In the genomic region with DNA sequence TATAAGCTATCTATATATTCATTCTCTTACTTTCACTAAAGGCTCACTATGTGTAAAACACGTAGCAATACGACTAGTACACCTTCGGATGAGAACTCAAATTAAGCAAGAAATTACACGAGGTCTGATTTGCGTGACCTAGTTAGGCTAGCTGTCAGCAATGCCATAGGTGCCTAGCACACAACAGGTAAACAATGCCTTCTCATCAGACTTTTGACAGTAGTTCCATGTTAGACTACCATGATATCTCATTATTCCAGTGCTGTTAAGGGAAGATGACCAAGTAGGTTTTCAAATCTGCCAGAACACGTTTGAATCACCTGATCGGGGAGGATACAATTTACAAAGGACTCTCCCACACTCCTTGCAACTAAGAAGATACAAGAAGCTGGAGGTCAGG, we compare ENCODE assay signal across 8 mouse cellular contexts. TPM values are rescaled to one million over a fixed set of nuclear protein-coding genes. Genes with fewer than 3 reads are reported as not detected.
DNase-seq lines count a peak whose midpoint lies in the region; ATAC-seq and TF ChIP-seq lines count a peak whose summit lies in the region.

No protein-coding gene starts in this region.

- H3K9me3 ChIP-seq in heart, embryonic 15.5 days (replicated peaks): no peaks in the 10 kb centered on the region
- no peaks in the 10 kb centered on the region for H3K9me3 ChIP-seq in hindbrain, embryonic 14.5 days (ENCODE audit: control insufficient read depth, low read length)
- H3K9me3 ChIP-seq in midbrain, embryonic 13.5 days: no peaks in the 10 kb centered on the region

- no peak for TF ChIP-seq POLR2A in bone marrow macrophage, adult 2 months (IDR thresholded peaks at IDR 0.05; ENCODE audit: borderline replicate concordance, low read depth, low read length)

- H3K27ac ChIP-seq in heart, embryonic 15.5 days: peak overlapping the region; percentile 75
- no peak overlapping the region for H3K27ac ChIP-seq in bone marrow macrophage, adult 2 months (ENCODE audit: insufficient read depth, low read depth, low read length)
- peak overlapping the region; percentile 85 for H3K27ac ChIP-seq in hindbrain, embryonic 14.5 days
- H3K27ac ChIP-seq in midbrain, embryonic 13.5 days: peak overlapping the region; percentile 76

- peak overlapping the region; percentile 94 for H3K4me3 ChIP-seq in heart, embryonic 15.5 days
- peak overlapping the region; percentile 71 for H3K4me3 ChIP-seq in bone marrow macrophage, adult 2 months (ENCODE audit: insufficient read depth, low read length)
- peak overlapping the region; percentile 72 for H3K4me3 ChIP-seq in hindbrain, embryonic 14.5 days (replicated peaks; ENCODE audit: low read length)
- H3K4me3 ChIP-seq in midbrain, embryonic 13.5 days (replicated peaks): peak overlapping the region; percentile 81

- H3K4me2 ChIP-seq in heart, embryonic 15.5 days: peak overlapping the region; percentile 85
- peak overlapping the region; percentile 69 for H3K4me2 ChIP-seq in hindbrain, embryonic 14.5 days (replicated peaks)
- H3K4me2 ChIP-seq in midbrain, embryonic 13.5 days (replicated peaks): peak overlapping the region; percentile 56

- ATAC-seq in heart, embryonic 15.5 days (replicated peaks; ENCODE audit: insufficient number of reproducible peaks, insufficient read depth, low FRiP score, low read depth): no peak
- no peak; the same call in 1 of the 2 replicates for ATAC-seq in hindbrain, embryonic 14.5 days (ENCODE audit: low FRiP score)
- ATAC-seq in midbrain, embryonic 13.5 days: peak; percentile 56; the same call in 1 of the 2 replicates

- no peak for DNase-seq in heart, postnatal 36 days
- DNase-seq in hindbrain, embryonic 14.5 days (ENCODE audit: low spot score): no peak
- no peak for DNase-seq in ovary, adult 18-20 months (ENCODE audit: low spot score)
- no peak for DNase-seq in frontal cortex, postnatal 36 days (ENCODE audit: low spot score in 2 of 2)
- no peak for DNase-seq in spleen, postnatal 14 days (ENCODE audit: low spot score in 2 of 2)

- 40% methylated on average over 7 of the region's 7 CpGs for WGBS in heart, embryonic 15.5 days
- WGBS in hindbrain, embryonic 14.5 days: 42% methylated on average over 7 of the region's 7 CpGs
- 48% methylated on average over 7 of the region's 7 CpGs for WGBS in midbrain, embryonic 13.5 days

- no peaks in the 10 kb centered on the region; the same call in 1 of the 2 replicates for H3K4me1 ChIP-seq in heart, embryonic 15.5 days (replicated peaks)
- peaks cover 5% of the 10 kb centered on the region for H3K4me1 ChIP-seq in bone marrow macrophage, adult 2 months (ENCODE audit: control insufficient read depth, insufficient read depth, low read length)
- H3K4me1 ChIP-seq in hindbrain, embryonic 14.5 days (replicated peaks; ENCODE audit: control insufficient read depth, insufficient read depth, low read length): no peaks in the 10 kb centered on the region; the same call in 1 of the 2 replicates
- H3K4me1 ChIP-seq in midbrain, embryonic 13.5 days (replicated peaks): peaks cover 7% of the 10 kb centered on the region

- TF ChIP-seq CTCF in bone marrow macrophage, adult 2 months (IDR thresholded peaks at IDR 0.05; ENCODE audit: low read depth, low read length): no peak

- H3K9ac ChIP-seq in heart, embryonic 15.5 days: peak overlapping the region; percentile 75
- H3K9ac ChIP-seq in hindbrain, embryonic 14.5 days: peak overlapping the region; percentile 85
- H3K9ac ChIP-seq in midbrain, embryonic 13.5 days (replicated peaks): peak overlapping the region; percentile 81

- H3K36me3 ChIP-seq in heart, embryonic 15.5 days: 0 out of 2 replicates have a peak, but pooled peaks cover 6% of the 10 kb centered on the region
- no peaks in the 10 kb centered on the region; the same call in 1 of the 2 replicates for H3K36me3 ChIP-seq in hindbrain, embryonic 14.5 days (replicated peaks; ENCODE audit: control insufficient read depth, insufficient read depth)
- peaks cover 10% of the 10 kb centered on the region for H3K36me3 ChIP-seq in midbrain, embryonic 13.5 days

- H3K27me3 ChIP-seq in heart, embryonic 15.5 days: no peaks in the 10 kb centered on the region
- H3K27me3 ChIP-seq in hindbrain, embryonic 14.5 days (ENCODE audit: control insufficient read depth, insufficient read depth, low read length): no peaks in the 10 kb centered on the region
- no peaks in the 10 kb centered on the region for H3K27me3 ChIP-seq in midbrain, embryonic 13.5 days

- intact Hi-C loops in heart, postnatal 36 days (cut with DNase I): no loop called here

RNA-seq across cellular contexts. Expression of a gene that starts 1.7 kb away (rescaled TPM):
- 5.9 and 8.7 TPM in 2 replicates for polyA plus RNA-seq in heart, embryonic 15.5 days (2015; fragmentation: Nextera tagmentation; extraction: Ambion mirVana)
- total RNA-seq in heart, postnatal 36 days (2021): 1 to 10 TPM; 6.0 to 7.0 TPM
- 8.9 and 10.0 TPM in 2 replicates for polyA plus RNA-seq in bone marrow macrophage, adult 2 months (2012; ENCODE audit: insufficient read depth, insufficient read length, missing spikeins)
- 15.4 and 17.2 TPM in 2 replicates for polyA plus RNA-seq in hindbrain, embryonic 14.5 days (2014; fragmentation: Nextera tagmentation; extraction: Ambion mirVana)
- polyA plus RNA-seq in midbrain, embryonic 13.5 days (2015; fragmentation: Nextera tagmentation; extraction: Ambion mirVana): 11.6 and 13.4 TPM in 2 replicates

RNA-seq across cellular contexts. Expression of a gene that starts 1.8 kb away (rescaled TPM):
- not detected in 2 replicates for polyA plus RNA-seq in heart, embryonic 15.5 days (2015; fragmentation: Nextera tagmentation; extraction: Ambion mirVana)
- total RNA-seq in heart, postnatal 36 days (2021): not detected
- not detected in 2 replicates for polyA plus RNA-seq in bone marrow macrophage, adult 2 months (2012; ENCODE audit: insufficient read depth, insufficient read length, missing spikeins)
- 0.51 TPM in 1 of 2 replicates, not detected in the other for polyA plus RNA-seq in hindbrain, embryonic 14.5 days (2014; fragmentation: Nextera tagmentation; extraction: Ambion mirVana)
- polyA plus RNA-seq in midbrain, embryonic 13.5 days (2015; fragmentation: Nextera tagmentation; extraction: Ambion mirVana): 0.13 TPM in 1 of 2 replicates, not detected in the other
